Mouse (Mus musculus): ENCODE results near the gene Fbxl19.

DNA sequence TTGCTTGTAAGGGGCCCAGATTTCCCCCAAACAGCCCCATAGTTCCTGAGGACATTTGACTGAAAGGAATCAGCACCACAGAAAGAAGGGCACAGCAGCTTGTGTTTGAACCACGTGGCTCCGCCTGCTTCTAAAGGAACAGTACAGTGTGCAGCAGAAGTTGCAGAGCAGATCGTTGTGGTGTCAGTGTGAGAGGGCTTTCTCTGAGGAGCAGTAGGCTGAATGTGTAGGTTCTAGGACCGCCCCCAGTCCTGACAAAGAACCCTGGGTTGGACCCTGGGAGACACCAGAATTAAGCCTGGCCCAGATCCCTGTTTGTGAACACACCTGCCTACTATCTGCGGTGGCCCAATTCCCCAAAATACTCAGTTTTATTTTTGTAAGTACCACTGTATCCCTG lies 26.9 kb downstream of the Fbxl19 start:
- TF ChIP-seq POLR2A (IDR thresholded peaks at IDR 0.05; ENCODE audit: borderline replicate concordance, extremely low read depth, insufficient read depth, insufficient read length, poor library complexity, severe bottlenecking) (no peak), CTCF (IDR thresholded peaks at IDR 0.05; ENCODE audit: borderline replicate concordance, extremely low read depth, insufficient read depth, insufficient read length) (no peak)
